Mouse (Mus musculus): ENCODE results near the gene Macf1. TPM values are rescaled to one million over a fixed set of nuclear protein-coding genes. Genes with fewer than 3 reads are reported as not detected.

Macf1 gene
- polyA plus RNA-seq, 1 experiment from 2014 or later: 28.9 TPM

DNA sequence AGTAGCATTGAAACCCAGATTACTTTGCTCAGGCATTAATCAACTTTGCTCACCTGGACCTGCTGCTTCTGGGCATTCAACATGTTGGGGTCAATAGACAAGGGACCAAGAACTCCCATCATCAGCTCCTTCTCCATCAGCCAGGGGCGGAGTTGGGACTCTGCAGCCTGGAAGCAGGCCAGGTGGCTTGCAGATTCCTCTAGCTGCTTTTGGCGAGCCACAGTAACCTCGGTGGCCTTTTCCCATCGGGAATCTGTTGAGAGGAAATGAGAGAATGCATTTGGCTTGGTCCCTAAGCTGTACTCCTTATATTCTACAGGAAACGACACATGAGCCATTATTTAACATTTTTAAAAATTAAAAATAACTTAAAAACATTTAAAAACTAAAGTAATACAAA lies 245.7 kb downstream of the Macf1 start:
- Histone ChIP-seq H3K4me1 (replicated peaks; ENCODE audit: control insufficient read depth, insufficient read depth) (no peaks in the 10 kb centered on the region), H3K9ac (ENCODE audit: low read length) (no peak overlapping the region), H3K27ac (replicated peaks) (no peak overlapping the region), H3K4me3 (ENCODE audit: low read depth, low read length) (no peak overlapping the region), H3K27me3 (ENCODE audit: control insufficient read depth, insufficient read depth, low read length) (no peaks in the 10 kb centered on the region), H3K4me2 (replicated peaks; ENCODE audit: low read depth) (no peak overlapping the region), H3K36me3 (ENCODE audit: control insufficient read depth, insufficient read depth, low read length) (peaks cover 33% of the 10 kb centered on the region), H3K9me3 (ENCODE audit: control insufficient read depth, low read length) (no peaks in the 10 kb centered on the region)
- DNase-seq (ENCODE audit: low spot score): no peak
- TF ChIP-seq CTCF (IDR thresholded peaks at IDR 0.05; ENCODE audit: low read depth) (no peak), EP300 (optimal IDR thresholded peaks at IDR 0.05) (no peak)
- 53% methylated on average over 5 of the region's 5 CpGs for WGBS
- ATAC-seq (ENCODE audit: low FRiP score, low TSS enrichment): no peak

DNA sequence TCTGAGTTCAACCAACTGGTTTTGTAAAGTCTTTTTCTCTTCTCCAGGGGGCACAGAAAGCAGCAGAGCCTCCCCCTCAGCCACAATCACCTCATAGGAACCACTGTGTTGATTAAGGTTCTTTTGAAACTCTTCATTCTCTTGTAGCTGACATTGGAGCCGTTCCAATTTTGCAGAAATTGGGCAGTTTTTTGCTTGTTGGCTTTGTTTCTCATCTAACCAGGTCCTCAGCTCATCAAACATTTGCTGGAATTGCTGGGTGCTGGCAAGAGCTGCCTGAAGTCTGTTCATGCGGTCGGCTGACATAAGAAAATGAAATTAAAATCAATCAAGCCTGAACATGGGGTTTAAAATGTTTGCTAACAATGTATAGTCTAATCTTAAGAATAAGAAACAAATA lies 251.0 kb downstream of the Macf1 start:
- no peak overlapping the region for H3K4me3 ChIP-seq (ENCODE audit: low read depth, low read length)
- TF ChIP-seq EP300 (optimal IDR thresholded peaks at IDR 0.05) (no peak), CTCF (IDR thresholded peaks at IDR 0.05; ENCODE audit: low read depth) (no peak)
- no peak overlapping the region for H3K27ac ChIP-seq (replicated peaks)
- no peak for DNase-seq (ENCODE audit: low spot score)
- no peak overlapping the region for H3K9ac ChIP-seq (ENCODE audit: low read length)
- no peak overlapping the region for H3K4me2 ChIP-seq (replicated peaks; ENCODE audit: low read depth)
- H3K9me3 ChIP-seq (ENCODE audit: control insufficient read depth, low read length): no peaks in the 10 kb centered on the region
- no peak for ATAC-seq (ENCODE audit: low FRiP score, low TSS enrichment)
- no peaks in the 10 kb centered on the region for H3K27me3 ChIP-seq (ENCODE audit: control insufficient read depth, insufficient read depth, low read length)
- WGBS: 90% methylated on average over 3 of the region's 3 CpGs
- H3K4me1 ChIP-seq (replicated peaks; ENCODE audit: control insufficient read depth, insufficient read depth): no peaks in the 10 kb centered on the region
- H3K36me3 ChIP-seq (ENCODE audit: control insufficient read depth, insufficient read depth, low read length): peaks cover 32% of the 10 kb centered on the region

DNA sequence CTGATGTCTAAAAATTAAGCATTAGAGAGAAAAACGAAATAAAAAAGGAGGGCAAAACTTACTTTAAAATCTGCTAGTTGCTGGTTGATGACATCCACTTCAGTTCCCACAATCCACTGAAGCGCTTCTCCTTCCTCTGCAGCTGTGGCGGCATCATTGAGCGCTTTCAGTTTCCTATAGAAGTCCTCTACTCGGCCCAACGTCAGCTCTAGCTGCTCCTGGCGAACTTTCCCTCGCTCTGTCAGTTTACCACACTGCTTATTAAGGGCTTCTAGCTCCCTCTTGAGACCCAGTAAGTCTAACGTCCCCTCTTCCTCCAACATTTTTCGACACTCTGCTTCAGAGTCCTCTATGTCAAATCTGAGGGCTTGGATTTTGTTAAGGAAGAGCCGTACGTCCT lies 252.2 kb downstream of the Macf1 start:
- Histone ChIP-seq H3K4me3 (ENCODE audit: low read depth, low read length) (no peak overlapping the region), H3K9me3 (ENCODE audit: control insufficient read depth, low read length) (no peaks in the 10 kb centered on the region), H3K9ac (ENCODE audit: low read length) (no peak overlapping the region), H3K4me2 (replicated peaks; ENCODE audit: low read depth) (no peak overlapping the region), H3K27ac (replicated peaks) (no peak overlapping the region), H3K27me3 (ENCODE audit: control insufficient read depth, insufficient read depth, low read length) (no peaks in the 10 kb centered on the region), H3K36me3 (ENCODE audit: control insufficient read depth, insufficient read depth, low read length) (peaks cover 28% of the 10 kb centered on the region), H3K4me1 (replicated peaks; ENCODE audit: control insufficient read depth, insufficient read depth) (0 out of 2 replicates have a peak, but pooled peaks cover 4% of the 10 kb centered on the region)
- no peak for ATAC-seq (ENCODE audit: low FRiP score, low TSS enrichment)
- DNase-seq (ENCODE audit: low spot score): no peak
- TF ChIP-seq EP300 (optimal IDR thresholded peaks at IDR 0.05) (no peak), CTCF (IDR thresholded peaks at IDR 0.05; ENCODE audit: low read depth) (peak; percentile 18; the same call in 1 of the 2 replicates)
- WGBS: 79% methylated on average over 12 of the region's 12 CpGs

DNA sequence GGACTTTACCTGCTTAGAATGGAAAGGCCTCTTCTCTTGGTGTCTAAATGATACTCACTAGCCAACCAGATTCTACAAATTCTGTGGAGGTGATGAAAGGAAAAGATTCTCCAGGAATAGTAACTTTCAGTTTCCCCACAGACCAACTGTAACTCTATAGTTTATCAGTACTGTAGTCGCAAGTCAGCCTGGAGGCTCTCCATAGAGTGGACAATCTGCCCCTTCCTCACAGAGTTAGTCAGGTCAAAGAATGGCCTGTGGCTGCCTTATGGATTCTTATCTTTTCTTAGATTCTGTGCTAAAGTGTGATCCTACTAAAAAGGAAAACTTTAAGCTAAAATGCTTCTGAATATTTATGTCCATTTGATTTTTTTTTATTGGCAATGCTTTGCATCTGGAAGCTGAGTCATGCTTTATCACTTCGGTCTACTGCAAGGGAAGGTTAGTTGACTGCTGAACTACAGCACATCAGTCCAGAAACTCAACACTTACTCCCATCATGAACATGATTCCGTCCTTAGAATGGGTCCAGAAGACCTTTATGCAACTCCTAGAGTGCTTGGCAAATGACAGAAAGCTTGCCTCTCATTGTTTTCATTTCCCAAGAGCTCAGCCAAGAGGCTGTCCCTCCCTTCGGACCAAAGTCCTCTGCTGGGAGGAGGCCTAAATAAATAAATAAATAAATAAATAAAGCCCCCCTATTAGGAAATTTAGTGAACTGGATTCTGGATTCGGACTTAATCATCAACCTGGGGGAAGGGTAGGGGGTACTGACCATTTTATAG lies 256.1 kb downstream of the Macf1 start:
- 66% methylated on average over 5 of the region's 5 CpGs for WGBS
- ATAC-seq (ENCODE audit: low FRiP score, low TSS enrichment) (no peak), DNase-seq (ENCODE audit: low spot score) (no peak)
- Histone ChIP-seq H3K36me3 (ENCODE audit: control insufficient read depth, insufficient read depth, low read length) (peaks cover 11% of the 10 kb centered on the region), H3K9me3 (ENCODE audit: control insufficient read depth, low read length) (no peaks in the 10 kb centered on the region), H3K27me3 (ENCODE audit: control insufficient read depth, insufficient read depth, low read length) (no peaks in the 10 kb centered on the region), H3K27ac (replicated peaks) (0 out of 2 replicates have a peak overlapping the region, but pooled peaks have one; percentile 1), H3K4me1 (replicated peaks; ENCODE audit: control insufficient read depth, insufficient read depth) (0 out of 2 replicates have a peak, but pooled peaks cover 7% of the 10 kb centered on the region), H3K4me2 (replicated peaks; ENCODE audit: low read depth) (no peak overlapping the region), H3K4me3 (ENCODE audit: low read depth, low read length) (no peak overlapping the region), H3K9ac (ENCODE audit: low read length) (no peak overlapping the region)
- TF ChIP-seq CTCF (IDR thresholded peaks at IDR 0.05; ENCODE audit: low read depth) (no peak), EP300 (optimal IDR thresholded peaks at IDR 0.05) (no peak)

DNA sequence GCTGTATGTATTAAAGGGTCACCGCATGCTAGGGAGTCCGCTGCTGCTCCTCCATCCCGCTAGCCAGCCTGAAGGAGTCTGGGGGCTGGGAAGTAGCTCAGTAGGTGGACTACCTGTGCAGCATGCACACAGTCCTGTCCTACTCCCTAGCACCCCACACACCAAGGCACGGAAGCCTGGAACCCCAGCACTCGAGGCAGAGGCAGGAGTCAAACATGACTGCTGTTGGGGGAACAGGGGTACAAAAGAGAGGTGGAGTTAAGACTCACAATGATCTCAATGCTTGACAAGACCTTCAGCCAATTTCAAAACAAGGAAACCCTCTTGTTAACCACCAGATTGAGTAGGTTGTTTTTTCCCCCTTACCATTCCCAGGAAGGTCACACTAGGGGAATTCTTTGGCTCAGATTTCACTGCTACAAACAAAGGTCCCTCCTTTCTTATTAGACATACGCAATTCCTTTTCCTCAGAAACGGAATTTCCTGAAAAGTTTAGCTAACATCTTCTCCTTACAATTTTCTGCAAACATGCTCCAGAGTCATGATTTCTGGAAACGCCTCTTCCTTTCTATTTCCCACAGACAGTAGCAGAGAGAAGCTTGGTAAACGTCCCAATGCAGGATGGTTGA lies 256.8 kb downstream of the Macf1 start:
- Histone ChIP-seq H3K27me3 (ENCODE audit: control insufficient read depth, insufficient read depth, low read length) (no peaks in the 10 kb centered on the region), H3K9ac (ENCODE audit: low read length) (no peak overlapping the region), H3K9me3 (ENCODE audit: control insufficient read depth, low read length) (no peaks in the 10 kb centered on the region), H3K4me1 (replicated peaks; ENCODE audit: control insufficient read depth, insufficient read depth) (0 out of 2 replicates have a peak, but pooled peaks cover 7% of the 10 kb centered on the region), H3K4me2 (replicated peaks; ENCODE audit: low read depth) (no peak overlapping the region), H3K4me3 (ENCODE audit: low read depth, low read length) (no peak overlapping the region), H3K27ac (replicated peaks) (peak overlapping the region; percentile 49; the same call in 1 of the 2 replicates), H3K36me3 (ENCODE audit: control insufficient read depth, insufficient read depth, low read length) (peaks cover 6% of the 10 kb centered on the region)
- DNase-seq (ENCODE audit: low spot score) (no peak), ATAC-seq (ENCODE audit: low FRiP score, low TSS enrichment) (no peak)
- 77% methylated on average over 9 of the region's 9 CpGs for WGBS
- TF ChIP-seq CTCF (IDR thresholded peaks at IDR 0.05; ENCODE audit: low read depth) (no peak), EP300 (optimal IDR thresholded peaks at IDR 0.05) (no peak)

Measured in stomach, postnatal 0 days (tissue).